Mouse (Mus musculus) spleen, postnatal 10 days (tissue): Measurements from ENCODE around the gene Gm6502.
"Not testable (repeated sequence)": the region's sequence is repeated elsewhere in the genome, so short reads cannot be mapped to it uniquely, and the experiment has no call there.

Experiments used
- DNase-seq, 2 experiments: peaks; one replicate each; pipeline ENCODE4 v3.0.0; 2021 to 2022; ENCODE audit warnings: low spot score in 2 of 2

Gene Gm6502

DNA sequence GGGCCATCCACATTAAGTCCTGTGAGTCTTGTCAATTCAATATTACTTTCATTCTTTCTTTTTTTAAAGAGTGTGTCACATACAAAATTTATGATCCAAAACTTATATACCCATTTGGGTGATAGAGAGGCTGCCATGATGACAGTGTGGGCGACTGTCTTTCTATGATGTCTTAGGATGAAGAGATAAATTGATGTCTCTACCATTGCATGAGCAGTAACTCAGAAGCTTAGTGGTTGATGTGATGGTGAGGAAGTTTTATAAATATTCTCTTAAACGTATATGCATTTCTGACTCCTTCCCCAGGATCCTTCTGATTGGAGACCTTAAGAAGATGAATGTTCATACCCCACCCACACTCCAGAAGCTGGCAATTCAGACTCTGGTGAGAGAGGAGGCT is at the start of gene Gm6502:
Gene Gm6502, plus strand, starts transcription at position 301 of the 400 bp plus-strand sequence.
- DNase-seq: not testable (repeated sequence)

DNA sequence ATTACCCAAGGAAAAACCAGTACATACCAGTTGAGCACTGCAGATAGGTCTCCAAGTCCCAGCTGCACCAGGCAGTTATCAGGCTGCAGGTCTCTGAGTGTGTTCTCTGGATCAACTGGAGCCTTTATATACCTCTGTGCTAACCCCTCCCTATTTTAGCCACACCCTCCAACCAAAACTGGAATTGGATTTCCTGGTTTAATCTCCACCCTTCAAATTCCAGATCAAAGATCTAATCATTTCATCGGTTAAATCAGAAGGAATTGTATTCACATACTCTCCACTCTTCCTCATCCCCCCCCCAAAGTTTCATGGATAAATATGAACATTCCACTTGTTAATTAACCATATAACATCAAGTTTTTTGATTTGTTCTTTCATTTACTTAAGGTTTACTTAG is 7.5 kb upstream of the Gm6502 start, which contains the start of gene A430089I19Rik:
Gene A430089I19Rik, minus strand, starts transcription at position 101 of the 400 bp plus-strand sequence.
- DNase-seq: not testable (repeated sequence)

DNA sequence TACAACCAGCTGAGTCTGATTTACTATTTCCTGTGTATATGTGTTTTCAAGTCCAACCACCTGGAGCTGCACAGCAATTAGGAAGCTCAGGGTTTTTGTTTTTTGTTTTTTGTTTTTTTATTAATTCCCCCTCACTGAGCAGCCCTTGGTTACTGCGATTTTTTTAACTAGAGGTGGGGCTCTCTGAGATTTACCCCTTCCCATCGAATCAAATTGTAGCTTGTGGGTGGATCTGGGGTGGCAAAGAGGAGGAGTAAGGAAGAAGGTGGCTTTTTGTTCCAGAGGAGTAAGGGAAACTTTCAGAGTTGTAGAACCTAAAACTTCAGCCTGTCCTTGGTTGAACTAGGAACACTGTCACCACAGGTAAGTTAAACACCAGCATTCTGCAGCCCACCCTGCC is 25.2 kb downstream of the Gm6502 start, which contains the start of gene AA792892:
Gene AA792892, plus strand, starts transcription at position 301 of the 400 bp plus-strand sequence.
- not testable (repeated sequence) for DNase-seq
